Mouse (Mus musculus): ENCODE data around the gene Peg10.
"Not testable (repeated sequence)": the region's sequence is repeated elsewhere in the genome, so short reads cannot be mapped to it uniquely, and the experiment has no call there.

Peg10 gene

GRCm38 (mm10) chr6:4749091-4749490 lies 2.0 kb downstream of the Peg10 start:
- peak; percentile 78 for DNase-seq (ENCODE audit: low read depth)

- DNase-seq (ENCODE audit: low read depth) = no peak
Observed at GRCm38 (mm10) chr6:4751355-4751754, 4.2 kb downstream of the Peg10 start.

GRCm38 (mm10) chr6:4754286-4754685 lies 7.2 kb downstream of the Peg10 start:
- DNase-seq (ENCODE audit: low read depth) = no peak

GRCm38 (mm10) chr6:4754886-4755285 lies 7.8 kb downstream of the Peg10 start:
- no peak for DNase-seq (ENCODE audit: low read depth)

GRCm38 (mm10) chr6:4761415-4762142 lies 14.5 kb downstream of the Peg10 start:
- DNase-seq (ENCODE audit: low read depth) = not testable (repeated sequence)

- no peak for DNase-seq (ENCODE audit: low read depth)
Observed at GRCm38 (mm10) chr6:4762252-4762651, 15.1 kb downstream of the Peg10 start.

- no peak for DNase-seq (ENCODE audit: low read depth)
Observed at GRCm38 (mm10) chr6:4796281-4796680, 49.2 kb downstream of the Peg10 start.

- DNase-seq (ENCODE audit: low read depth) = not testable (repeated sequence)
Observed at GRCm38 (mm10) chr6:4797317-4797716, 50.2 kb downstream of the Peg10 start.

GRCm38 (mm10) chr6:4798382-4798781 lies 51.3 kb downstream of the Peg10 start:
- no peak for DNase-seq (ENCODE audit: low read depth)

- DNase-seq (ENCODE audit: low read depth) = no peak
Observed at GRCm38 (mm10) chr6:4799359-4799758, 52.3 kb downstream of the Peg10 start.

GRCm38 (mm10) chr6:4806981-4807380 lies 59.9 kb downstream of the Peg10 start:
- no peak for DNase-seq (ENCODE audit: low read depth)

Data from fibroblast of lung, adult 2 months (primary cell).